Mouse (Mus musculus): ENCODE measurements around the gene Intu.
A peak's percentile ranks its signal among the peaks of the same experiment; 100 is the strongest.

DNA sequence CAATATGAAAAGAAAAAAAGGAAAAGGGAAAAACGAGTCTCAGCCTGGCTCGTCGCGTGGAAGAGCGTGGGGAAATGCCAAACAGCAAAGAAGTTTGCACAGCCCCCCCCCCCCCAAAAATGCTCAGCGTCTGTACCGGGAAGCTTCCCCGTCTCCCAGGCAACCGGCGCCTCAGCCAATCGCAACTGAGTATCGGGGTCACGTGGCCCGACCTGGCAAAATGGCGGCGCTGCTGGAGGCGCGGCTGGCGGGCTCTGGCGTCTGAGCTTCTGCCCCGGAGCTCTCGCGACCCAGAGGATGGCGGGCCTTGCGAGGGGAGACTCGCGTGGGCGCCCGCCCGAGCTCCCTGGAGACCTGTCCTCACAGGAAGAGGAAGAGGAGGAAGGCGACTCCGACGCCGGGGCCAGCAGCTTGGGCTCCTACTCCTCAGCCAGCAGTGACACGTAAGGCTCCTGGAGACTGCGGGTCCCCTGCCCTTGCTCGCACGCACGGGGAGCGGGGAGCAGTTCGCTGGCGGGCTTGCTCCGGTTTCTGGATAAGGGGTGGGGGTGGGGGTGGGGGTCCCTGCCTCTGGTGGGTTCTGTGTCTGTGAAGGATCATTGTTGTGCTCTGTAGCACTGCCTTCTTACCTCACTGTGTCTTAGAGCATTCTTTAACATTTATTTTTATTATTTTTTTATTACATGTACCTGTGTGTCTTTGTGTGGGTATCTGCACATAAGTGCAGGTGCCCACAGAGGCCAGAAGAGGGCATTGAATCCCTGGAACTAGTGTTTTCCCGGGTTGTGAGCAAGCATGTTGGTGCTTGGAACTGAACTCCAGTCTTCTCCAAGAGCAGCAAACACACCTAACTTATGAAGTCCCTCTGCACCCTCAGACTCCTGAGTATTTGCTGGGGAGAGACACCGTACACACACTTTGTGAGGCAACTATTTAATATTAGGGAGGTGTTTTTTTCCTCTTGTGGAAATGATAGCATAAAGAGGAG, 9.8 kb downstream of the Intu start:
- TF ChIP-seq CTCF (IDR thresholded peaks at IDR 0.05; ENCODE audit: borderline replicate concordance, insufficient read depth, low read length) (no peak), POLR2A (IDR thresholded peaks at IDR 0.05; ENCODE audit: low read depth, low read length) (peak; percentile 41)

Data from embryonic fibroblast, embryonic 13.5 days (primary cell).